Mouse (Mus musculus) cerebellum, postnatal 25 days (tissue): Measurements from ENCODE around the gene Bola2.
A peak's percentile ranks its signal among the peaks of the same experiment; 100 is the strongest.
"Not testable (repeated sequence)": the region's sequence is repeated elsewhere in the genome, so short reads cannot be mapped to it uniquely, and the experiment has no call there.

Experiments
- DNase-seq, 2 experiments: peaks; one replicate each; pipeline ENCODE4 v3.0.0; 2021; ENCODE audit warnings: mixed read lengths in 2 of 2

The Bola2 gene

DNA sequence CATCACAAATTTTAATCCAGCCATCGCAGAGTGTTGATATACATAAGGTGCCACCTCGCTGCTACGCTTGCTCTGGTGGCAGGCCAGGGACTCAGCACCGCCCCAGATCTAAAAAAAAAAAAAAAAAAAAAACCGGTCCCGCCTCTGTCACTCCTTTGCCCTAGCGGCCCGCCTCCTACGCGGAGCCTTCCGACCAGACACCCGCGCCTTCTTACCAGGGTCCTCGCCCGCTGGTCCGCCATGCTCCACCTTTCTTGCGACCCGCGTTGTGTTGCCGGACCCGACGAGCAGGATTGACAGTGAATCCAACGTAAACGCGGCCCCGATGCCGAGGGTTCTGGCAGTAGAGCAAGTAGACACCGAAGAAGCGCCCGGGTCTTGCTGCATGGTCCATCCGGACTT, at the start of gene Bola2:
TSS of gene Bola2 (plus strand) at position 192 of the 402 bp plus-strand sequence.
- peak in 1 of 2 experiments; percentile 78 for DNase-seq

DNA sequence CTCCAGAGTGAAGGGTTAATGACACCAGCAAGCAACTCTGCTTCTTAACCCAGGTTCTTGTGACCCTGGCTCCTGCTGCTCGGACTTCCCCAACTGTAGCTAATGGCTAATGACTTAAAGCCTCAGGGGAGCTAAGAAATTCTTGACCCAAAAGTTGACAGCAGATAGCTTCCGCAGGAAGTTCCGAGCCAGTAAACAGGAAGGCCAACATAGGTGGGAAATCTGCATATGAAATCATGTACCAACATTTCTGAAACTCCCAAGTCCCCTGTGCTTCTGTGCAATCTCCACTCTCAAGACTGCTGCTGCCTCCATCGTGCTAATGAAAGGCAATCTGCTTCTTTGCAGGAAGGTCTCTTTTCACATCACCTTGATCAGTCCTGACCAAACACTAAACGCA, 49.5 kb upstream of the Bola2 start:
- no peak for DNase-seq

DNA sequence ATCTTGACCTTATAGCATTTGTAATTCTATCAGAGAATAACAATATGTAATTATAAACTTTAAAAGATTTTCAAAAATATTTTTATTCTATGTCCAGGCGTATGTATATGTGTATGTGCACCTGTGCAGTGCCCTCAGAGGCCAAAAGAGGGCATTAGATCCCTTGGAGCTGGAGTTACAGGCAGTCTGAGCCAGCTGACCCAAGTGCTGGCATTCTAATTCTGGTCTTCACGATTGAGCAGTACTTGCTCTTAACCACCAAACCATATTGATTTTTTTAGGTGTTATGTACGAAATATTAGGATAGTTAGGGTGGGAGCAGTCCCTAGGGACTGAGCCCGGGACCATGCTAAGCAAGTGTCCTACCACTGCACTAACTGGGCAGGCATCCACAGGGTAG, 46.7 kb upstream of the Bola2 start:
- DNase-seq: peak in 1 of 2 experiments; percentile 22

DNA sequence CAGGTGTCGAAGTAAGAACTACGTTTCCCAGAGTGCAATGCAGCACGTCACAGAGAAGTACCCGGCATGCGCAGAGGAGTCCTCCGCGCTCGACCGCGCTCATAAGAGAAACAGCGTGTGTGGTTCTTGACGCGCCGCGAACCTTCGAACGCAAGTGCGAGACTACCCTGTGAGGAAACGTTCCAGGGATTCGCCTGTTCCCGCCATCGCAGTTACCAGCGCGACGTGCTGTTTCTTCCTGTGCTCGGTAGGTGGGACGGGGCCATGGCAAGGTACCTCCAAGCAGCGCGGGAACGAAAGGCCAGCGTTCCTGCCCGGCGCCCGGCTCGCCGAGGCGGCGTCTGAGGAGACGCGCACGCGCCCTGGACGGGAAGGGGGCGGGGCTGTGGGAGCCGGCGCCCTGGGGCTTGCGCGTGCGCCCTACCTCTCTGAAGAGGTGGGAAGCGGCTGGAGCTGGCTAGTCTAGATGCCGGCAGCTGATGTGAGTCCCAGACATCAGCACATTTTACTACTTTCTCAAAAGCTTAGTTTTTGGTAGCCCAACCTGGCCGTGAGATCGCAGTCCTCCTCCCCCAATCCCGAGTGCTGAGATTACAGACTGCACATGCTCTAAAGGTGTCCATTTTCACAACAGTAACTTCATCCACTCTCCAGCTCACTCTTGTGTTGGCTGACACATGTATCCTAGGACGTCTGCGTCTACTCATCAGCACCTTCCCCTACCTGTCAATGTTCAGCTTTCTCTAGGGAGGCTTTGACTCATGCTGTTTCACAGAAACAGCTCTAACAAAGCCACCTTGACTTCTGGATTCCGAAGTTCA, 45.8 kb upstream of the Bola2 start, which contains the start of gene Sgf29:
TSS of gene Sgf29 (plus strand) at position 79 of the 821 bp plus-strand sequence.
- DNase-seq: peak; percentile 97

DNA sequence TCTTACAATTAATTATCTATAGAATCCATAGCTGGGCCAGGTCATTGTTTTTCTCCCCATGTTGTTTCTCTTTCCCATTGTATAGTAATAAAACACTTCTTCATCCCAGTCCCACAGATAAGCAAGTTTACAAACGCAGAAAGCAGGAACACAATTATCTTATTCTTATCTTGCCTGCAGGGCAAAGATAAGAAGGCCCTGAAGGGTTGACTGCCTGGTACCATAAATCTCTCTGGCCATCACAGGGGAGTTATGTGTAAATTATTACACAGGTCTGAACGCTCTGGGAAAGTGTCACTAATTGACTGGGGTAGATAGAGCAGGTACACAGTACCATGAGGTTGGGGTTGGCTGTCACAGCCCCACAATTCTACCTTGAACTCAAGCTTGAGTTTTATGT, 44.3 kb upstream of the Bola2 start:
- DNase-seq: no peak

DNA sequence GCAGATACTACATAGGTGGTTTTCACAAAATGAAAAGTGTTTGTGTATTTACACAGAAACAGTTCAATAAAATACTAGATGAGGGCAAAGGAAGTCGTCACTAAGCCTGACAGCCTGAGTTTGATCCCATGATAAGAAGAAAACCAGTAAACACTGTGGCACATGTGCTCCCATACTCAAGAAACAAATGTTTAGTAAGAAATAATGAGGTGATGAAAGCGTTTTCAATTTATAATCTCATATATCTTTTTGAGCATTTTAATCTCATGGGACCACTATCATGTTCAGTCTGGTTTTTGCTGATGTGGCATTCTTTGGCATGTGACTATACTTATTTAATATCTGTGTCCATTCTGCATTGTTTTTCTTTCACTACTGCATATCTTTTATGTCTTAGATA, 41.2 kb upstream of the Bola2 start:
- no peak for DNase-seq

DNA sequence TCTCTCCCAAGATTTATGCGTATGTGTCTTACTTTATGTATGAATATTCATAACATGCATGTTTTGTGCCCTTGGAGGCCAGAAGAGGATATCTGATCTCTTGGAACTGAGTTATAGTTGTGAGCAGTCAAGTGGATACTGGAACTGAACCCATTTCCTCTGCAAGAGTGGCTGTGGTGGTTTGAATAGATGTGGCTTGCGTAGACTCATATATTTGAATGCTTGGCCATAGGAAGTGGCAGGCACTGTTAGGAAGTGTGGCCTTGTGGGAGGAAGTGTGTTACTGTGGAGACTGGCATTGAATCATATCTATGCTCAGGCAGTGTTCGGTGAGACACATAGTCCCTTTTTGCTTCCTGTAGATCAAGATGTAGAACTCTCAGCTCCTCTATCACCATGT, 39.5 kb upstream of the Bola2 start:
- no peak for DNase-seq

DNA sequence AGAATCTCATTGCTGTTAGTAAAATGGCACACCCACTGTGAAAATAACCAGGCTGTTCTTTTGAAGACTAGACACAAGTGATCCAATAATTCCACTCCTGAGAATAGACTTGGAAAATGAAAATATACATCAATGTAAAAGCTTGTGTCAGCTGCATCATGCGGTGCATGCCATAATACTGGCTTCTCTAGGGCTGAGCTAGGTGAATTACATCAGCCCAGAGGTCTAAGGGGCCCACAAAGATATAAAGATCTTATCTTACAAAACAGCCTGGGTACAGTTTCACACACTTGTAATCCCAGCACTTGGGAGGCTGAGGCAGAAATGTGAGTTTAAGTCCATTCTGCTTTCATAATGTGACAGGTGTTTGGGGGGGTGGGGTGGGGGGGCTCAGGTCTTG, 37.7 kb upstream of the Bola2 start:
- no peak for DNase-seq

DNA sequence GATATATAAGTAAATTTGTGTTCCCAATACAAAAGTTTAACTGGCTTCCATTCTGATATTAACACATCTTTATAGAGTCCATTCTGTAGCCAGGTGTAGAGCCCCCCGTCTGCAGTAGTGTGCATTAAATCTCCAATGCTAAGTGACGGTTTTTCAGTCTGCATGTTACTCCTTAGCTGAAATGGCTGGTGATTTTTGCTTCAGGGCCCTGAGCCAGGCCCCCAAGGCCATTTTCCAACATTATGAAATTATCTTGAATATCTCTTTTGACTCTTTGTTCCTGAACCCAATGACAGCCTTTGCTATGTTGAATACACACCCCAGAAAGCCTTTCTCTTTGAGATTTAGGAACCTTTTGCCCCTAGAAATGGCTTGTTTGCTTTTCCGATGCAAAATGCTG, 35.4 kb upstream of the Bola2 start:
- no peak for DNase-seq

DNA sequence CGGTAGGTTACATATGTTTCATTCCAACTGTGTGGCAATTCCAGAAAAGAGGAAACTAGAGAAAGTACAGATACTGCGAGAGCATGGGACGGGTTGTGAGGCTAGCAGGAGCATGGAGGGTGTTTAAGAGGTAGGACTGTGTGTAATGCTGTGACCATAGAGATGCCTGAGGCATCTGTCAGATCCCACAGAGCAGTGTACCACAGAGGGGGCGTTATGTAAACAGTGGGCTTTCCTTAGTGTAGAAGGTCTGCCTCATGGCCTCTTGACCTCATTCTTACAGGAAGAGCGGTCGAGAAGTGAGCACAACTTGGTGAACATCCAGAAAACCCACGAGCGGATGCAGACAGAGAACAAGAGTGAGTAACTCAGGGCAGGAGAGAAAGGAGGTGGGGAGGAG, 31.6 kb upstream of the Bola2 start:
- DNase-seq: no peak

DNA sequence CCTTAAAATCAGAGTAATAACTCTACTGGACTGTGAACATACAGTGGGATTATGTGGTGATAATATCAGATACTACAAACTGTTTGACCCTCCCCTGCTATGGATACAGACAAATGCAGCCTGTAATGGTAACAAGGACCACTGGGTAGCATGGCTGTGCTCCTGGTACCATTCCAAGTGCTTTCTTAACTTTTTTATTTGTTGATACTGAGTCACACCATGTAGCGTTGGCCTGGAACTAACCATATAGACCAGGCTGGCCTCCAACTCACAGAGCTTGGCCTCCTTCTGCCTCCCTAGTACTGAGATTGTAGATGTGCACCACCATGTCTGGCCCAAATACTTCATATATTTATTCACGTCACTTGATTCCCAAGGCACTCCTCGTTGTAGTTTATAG, 29.9 kb upstream of the Bola2 start:
- no peak for DNase-seq

DNA sequence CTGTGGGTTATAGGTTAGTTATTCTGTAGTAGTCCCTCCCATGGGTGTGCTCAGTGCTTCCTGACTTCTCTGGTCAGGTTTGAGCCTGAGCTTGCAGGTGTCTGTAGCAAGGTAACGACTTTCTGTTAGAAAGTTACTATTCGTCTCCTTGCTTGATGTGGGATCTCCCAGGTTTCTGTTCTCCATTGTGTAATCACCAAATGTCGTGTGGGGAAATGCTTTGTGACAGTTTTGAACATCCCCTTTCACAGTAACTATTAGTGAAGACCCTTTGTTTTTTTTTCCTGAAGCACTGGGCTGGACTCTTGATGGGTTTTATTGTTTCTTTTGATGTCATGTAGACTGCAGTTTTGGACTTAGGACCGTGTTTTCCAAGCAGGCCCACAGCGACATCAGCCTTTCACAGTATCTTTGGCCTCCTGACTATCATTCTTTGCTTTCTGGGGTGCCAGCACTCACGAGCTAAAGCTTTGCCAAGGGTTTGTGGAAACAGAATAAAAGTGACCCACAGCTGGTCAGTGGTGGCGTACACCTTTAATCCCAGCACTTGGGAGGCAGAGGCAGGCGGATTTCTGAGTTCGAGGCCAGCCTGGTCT, 27.6 kb upstream of the Bola2 start:
- no peak for DNase-seq

DNA sequence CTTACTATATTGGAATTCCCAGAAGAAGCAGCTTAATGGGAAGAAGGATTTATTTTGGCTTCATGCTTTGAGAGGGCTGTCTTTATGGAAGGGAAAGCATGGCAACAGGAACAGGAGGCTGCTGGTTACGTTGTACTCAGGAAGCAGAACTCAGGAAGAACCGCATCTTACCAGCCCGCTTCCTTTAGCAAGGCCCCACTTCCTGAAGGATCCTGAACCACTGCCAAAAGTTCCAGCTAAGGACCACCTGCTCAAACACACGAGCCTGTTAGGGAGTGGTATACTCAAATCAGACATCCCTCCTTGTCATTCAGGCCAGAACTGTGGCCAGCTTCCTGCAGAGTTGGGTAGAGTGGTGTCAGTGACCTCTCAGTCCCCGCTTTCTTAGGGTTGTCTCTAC, 26.7 kb upstream of the Bola2 start:
- DNase-seq: no peak

DNA sequence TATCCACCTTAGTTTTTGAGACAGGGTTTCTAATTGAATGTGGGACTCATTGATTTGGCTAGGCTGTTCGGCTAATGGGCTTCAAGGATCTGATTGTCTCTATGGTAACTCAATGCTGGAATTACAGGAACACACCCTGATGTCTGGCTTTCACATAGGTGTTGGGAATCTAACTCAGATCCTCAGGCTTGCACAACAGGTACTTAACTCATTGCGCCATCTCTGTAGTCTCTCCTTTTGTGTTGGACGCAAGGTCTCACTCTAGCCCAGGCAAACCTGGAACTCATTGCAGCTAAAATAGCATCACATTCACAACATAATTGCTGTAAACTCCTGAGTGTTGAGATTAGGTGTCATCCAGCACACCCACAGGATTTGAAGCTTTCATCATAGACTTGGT, 25.0 kb upstream of the Bola2 start:
- DNase-seq: no peak

DNA sequence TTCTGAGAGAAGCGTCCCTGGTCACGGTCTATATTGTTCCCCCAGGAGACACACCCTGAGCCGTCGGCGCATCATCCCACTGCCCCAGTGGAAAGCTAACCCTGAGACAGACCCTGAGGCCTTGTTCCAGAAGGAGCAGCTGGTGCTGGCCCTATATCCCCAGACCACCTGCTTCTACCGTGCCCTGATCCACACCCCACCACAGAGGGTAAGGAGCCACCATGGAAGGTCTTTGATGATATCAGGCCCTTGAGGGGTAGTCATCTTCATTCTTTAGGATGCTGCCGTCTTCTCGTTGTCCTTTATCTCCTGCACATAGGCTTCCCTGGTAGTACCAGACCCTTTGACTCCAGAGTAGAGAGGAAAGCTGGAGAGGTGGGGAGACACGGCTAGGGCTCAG, 23.1 kb upstream of the Bola2 start:
- no peak for DNase-seq

DNA sequence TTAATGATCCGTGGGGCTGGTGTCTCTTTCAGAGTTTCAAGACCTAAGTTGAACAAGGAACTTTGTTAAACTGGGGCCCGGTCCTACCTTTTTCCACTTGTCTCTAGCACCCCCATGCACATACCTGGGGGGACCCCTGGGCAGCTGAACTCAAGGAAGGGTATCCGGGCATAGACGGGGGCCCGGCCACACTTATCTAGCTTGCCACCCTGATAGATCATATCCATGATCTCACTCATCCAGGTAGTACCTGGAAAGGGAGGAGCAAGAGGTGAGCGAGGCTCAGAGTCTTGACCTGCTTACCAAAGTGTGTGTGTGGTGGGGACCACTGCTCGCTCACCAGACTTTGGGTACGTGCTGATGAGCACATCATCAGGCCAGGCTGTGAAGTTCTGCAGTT, 20.1 kb upstream of the Bola2 start:
- no peak for DNase-seq

DNA sequence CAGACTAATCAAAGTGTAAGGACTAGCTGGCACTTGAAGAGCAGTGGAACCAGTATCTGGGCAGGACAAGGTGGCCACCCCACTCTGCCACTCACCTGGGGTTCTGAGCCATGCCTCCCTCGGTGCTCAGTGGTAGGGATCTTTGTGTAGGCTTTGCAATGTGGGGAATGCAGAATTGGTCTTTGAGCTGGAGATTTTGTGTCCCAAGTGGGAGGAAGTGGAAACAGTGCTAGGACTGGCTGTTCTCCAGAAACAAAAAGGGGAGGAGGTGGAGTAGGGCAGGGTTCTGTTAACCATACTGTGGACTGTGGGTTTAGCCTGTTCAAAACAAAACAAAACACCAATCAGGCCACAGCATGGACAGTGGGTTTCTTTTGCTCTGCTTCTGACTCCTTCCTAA, 19.0 kb upstream of the Bola2 start, which contains the start of gene Sult1a1:
TSS of gene Sult1a1 (minus strand) at position 226 of the 400 bp plus-strand sequence.
- DNase-seq: no peak

DNA sequence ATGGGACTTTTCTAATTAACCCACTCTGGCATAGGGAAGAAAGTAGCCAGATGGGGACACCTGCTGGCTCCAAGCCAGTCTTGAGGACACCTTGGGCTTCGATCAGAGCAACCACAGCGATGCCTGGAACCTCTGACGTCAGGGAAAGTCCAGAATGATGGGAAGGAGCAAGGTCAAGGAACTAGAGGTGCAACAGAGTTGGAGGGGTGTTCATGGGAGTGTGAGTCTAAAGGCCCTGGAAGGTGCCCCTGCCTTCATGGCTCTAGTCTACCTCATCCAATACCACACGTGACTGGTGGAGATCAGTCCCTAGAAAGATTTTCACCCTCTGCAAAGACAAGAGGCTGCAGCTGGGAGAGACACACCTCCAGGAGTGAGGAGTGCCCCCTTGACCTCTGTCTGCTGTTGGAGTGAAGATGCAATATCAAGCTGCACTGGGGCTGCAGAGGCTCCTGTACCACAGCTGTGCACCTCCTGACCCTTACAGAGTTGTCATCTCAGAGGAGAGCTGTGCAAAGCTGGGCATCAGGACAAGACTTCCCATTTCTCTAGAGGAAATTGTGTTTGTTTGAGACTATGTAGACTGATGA, 18.5 kb upstream of the Bola2 start:
- DNase-seq: no peak

DNA sequence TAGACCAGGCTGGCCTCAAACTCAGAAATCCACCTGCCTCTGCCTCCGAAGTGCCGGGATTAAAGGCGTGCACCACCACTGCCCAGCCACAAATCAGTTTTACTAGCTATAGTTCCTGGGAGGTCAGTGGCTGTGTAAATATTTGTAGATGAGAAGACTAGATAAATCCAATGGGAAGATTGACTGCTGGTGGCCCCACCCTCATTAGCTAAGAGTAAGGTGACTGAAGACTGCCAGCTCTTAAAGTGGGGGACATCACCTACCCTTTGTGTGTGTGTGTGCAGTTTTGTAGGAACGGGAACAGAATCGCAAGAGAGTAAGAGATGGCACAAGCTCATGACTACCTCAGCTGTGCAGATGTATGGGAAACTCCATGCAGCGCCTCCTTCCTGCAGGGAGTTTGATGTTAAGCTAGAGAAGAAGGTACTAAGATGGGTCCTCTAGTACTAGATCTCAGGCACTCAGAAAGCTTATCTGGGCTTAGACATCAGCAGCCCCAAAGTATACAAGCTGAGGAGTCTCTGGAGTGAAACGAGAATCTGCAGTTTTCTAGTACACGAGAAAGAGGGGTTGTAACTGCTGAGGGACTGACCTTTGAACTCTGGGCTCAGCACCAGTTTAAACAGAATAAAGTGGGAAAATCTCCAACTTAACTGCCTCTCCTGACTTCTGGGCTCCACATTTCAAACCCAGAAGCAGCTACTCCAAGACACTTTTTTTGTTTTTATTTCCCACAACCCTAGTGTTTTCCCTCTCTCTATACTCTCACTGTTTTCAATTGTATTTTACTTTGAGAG, 16.5 kb upstream of the Bola2 start:
- no peak for DNase-seq

DNA sequence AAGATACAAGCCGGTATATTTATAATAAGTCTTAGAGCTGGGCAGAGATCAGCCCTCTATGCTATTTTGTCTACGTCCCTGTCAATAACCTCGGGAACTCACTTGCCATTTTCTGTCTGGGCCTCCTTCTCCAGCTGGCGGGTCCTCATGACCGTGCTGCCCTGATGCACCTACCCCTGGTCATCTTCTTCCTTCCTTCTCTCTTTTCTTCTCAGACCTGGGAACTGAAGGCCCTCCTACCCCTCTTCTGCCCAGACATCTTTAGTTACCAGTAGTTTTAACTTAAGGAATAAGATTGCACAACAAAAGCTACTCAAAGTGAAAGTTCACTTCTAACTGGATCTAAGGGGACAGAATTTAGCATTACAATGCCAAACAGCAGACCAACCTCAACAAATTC, 15.5 kb upstream of the Bola2 start:
- no peak for DNase-seq

DNA sequence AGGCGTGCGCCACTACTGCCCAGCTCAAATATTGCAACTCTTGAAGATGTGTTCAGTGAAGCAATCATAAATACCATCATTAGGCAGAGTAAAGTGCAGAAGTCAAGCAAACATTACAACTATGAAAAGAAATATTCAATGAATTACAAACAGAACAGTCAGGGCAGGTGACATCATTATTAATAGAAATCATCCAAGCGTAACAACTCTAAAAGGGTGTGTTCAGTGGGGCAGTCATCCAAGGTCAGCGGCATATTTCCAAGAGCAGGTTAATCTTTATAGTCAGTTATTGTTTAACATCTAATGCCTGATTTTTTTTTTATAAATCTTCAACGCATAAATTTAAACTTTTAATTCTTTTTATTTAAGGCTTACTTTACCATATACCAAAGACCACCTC, 14.0 kb upstream of the Bola2 start:
- DNase-seq: no peak

DNA sequence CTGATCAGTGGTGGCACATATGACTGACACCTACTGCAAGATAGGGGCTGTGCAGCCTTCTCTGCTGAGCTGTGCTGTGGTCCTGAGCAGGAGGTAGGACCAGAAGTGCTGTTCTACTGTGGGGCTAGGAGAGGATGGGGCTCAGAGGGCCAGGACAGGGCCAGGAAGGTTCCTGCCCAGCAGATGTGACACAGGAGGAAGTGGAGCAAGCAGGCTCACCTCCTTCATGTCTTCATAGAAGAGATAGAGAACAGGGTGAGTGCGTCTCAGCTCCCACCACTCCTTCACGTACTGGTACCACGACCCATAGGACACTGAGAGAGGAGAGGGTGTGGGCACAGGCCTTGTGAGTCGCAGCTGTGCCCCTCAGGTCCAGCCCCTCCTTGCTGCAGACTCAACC, 7.0 kb upstream of the Bola2 start:
- not testable (repeated sequence) for DNase-seq

DNA sequence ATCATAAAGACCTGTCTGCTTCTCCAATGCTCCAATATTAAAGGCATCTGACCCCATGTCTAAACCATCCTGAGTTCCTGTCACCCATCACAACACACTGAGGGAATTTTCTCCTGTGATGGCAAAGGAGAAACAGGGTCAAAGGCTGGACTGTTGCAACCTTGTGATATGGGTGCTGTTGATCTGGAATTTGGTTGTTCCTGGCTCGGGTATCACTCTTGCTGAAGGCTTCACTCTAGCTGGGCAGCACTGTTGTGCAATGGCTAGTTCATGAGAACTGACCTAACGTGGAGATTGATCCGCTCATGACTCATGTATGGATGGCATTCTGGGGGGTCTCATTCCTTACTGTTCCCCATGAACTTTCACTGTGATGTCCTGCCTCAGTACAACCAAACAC, 6.2 kb upstream of the Bola2 start:
- DNase-seq: no peak
